Mouse (Mus musculus): ENCODE measurements around the gene Fam163a. TPM values are rescaled to one million over a fixed set of nuclear protein-coding genes. Genes with fewer than 3 reads are reported as not detected.

The Fam163a gene
- polyA plus RNA-seq, 1 experiment from 2014 or later: 1.2 TPM

- no peak for DNase-seq
- no peak overlapping the region for H3K9ac ChIP-seq
- no peaks in the 10 kb centered on the region for H3K36me3 ChIP-seq (ENCODE audit: insufficient read depth)
- no peak for ATAC-seq (ENCODE audit: insufficient read depth)
- no peak overlapping the region for H3K4me2 ChIP-seq
- WGBS: 58% methylated on average over 3 of the region's 3 CpGs
- no peak for TF ChIP-seq CTCF (IDR thresholded peaks at IDR 0.05; ENCODE audit: low read depth)
- H3K27me3 ChIP-seq (ENCODE audit: insufficient read depth, low read length): peaks cover 51% of the 10 kb centered on the region
- H3K4me3 ChIP-seq (ENCODE audit: low read depth, low read length): no peak overlapping the region
- H3K27ac ChIP-seq (ENCODE audit: low read depth): no peak overlapping the region
- no peaks in the 10 kb centered on the region for H3K9me3 ChIP-seq (ENCODE audit: low read depth, low read length)
- H3K4me1 ChIP-seq (ENCODE audit: insufficient read depth): 0 out of 2 replicates have a peak, but pooled peaks cover 6% of the 10 kb centered on the region
Measured at GRCm38 (mm10) chr1:156202661-156203060, 2.2 kb downstream of the Fam163a start.

GRCm38 (mm10) chr1:156201069-156201468 lies 3.8 kb downstream of the Fam163a start:
- no peak for TF ChIP-seq CTCF (IDR thresholded peaks at IDR 0.05; ENCODE audit: low read depth)
- H3K9me3 ChIP-seq (ENCODE audit: low read depth, low read length): no peaks in the 10 kb centered on the region
- H3K4me2 ChIP-seq: no peak overlapping the region
- H3K36me3 ChIP-seq (ENCODE audit: insufficient read depth): no peaks in the 10 kb centered on the region
- WGBS: 41% methylated on average over 3 of the region's 3 CpGs
- DNase-seq (peak; percentile 88), ATAC-seq (ENCODE audit: insufficient read depth) (peak; percentile 60)
- no peak overlapping the region for H3K27ac ChIP-seq (ENCODE audit: low read depth)
- 0 out of 2 replicates have a peak, but pooled peaks cover 6% of the 10 kb centered on the region for H3K4me1 ChIP-seq (ENCODE audit: insufficient read depth)
- H3K4me3 ChIP-seq (ENCODE audit: low read depth, low read length): no peak overlapping the region
- no peak overlapping the region for H3K9ac ChIP-seq
- H3K27me3 ChIP-seq (ENCODE audit: insufficient read depth, low read length): peaks cover 36% of the 10 kb centered on the region

- H3K9ac ChIP-seq: no peak overlapping the region
- TF ChIP-seq CTCF (IDR thresholded peaks at IDR 0.05; ENCODE audit: low read depth): no peak
- H3K4me1 ChIP-seq (ENCODE audit: insufficient read depth): 0 out of 2 replicates have a peak, but pooled peaks cover under 1% of the 10 kb centered on the region
- DNase-seq (no peak), ATAC-seq (ENCODE audit: insufficient read depth) (no peak)
- no peak overlapping the region for H3K27ac ChIP-seq (ENCODE audit: low read depth)
- H3K4me2 ChIP-seq: no peak overlapping the region
- WGBS: 77% methylated on average over 4 of the region's 4 CpGs
- H3K4me3 ChIP-seq (ENCODE audit: low read depth, low read length): no peak overlapping the region
- H3K9me3 ChIP-seq (ENCODE audit: low read depth, low read length): no peaks in the 10 kb centered on the region
- H3K27me3 ChIP-seq (ENCODE audit: insufficient read depth, low read length): peaks cover under 1% of the 10 kb centered on the region
- no peaks in the 10 kb centered on the region for H3K36me3 ChIP-seq (ENCODE audit: insufficient read depth)
Measured at GRCm38 (mm10) chr1:156197588-156197987, 7.2 kb downstream of the Fam163a start.

GRCm38 (mm10) chr1:156193292-156193691 lies 11.5 kb downstream of the Fam163a start:
- no peaks in the 10 kb centered on the region for H3K36me3 ChIP-seq (ENCODE audit: insufficient read depth)
- no peak overlapping the region for H3K4me3 ChIP-seq (ENCODE audit: low read depth, low read length)
- peaks cover 8% of the 10 kb centered on the region; the same call in 1 of the 2 replicates for H3K4me1 ChIP-seq (ENCODE audit: insufficient read depth)
- 41% methylated on average over 7 of the region's 7 CpGs for WGBS
- no peaks in the 10 kb centered on the region for H3K27me3 ChIP-seq (ENCODE audit: insufficient read depth, low read length)
- H3K9ac ChIP-seq: no peak overlapping the region
- H3K27ac ChIP-seq (ENCODE audit: low read depth): no peak overlapping the region
- H3K9me3 ChIP-seq (ENCODE audit: low read depth, low read length): no peaks in the 10 kb centered on the region
- H3K4me2 ChIP-seq: no peak overlapping the region
- no peak for TF ChIP-seq CTCF (IDR thresholded peaks at IDR 0.05; ENCODE audit: low read depth)
- DNase-seq (peak; percentile 78), ATAC-seq (ENCODE audit: insufficient read depth) (peak; percentile 86)

- H3K9me3 ChIP-seq (ENCODE audit: low read depth, low read length): no peaks in the 10 kb centered on the region
- H3K27me3 ChIP-seq (ENCODE audit: insufficient read depth, low read length): no peaks in the 10 kb centered on the region
- H3K4me1 ChIP-seq (ENCODE audit: insufficient read depth): peaks cover 8% of the 10 kb centered on the region; the same call in 1 of the 2 replicates
- 46% methylated on average over 7 of the region's 7 CpGs for WGBS
- ATAC-seq (ENCODE audit: insufficient read depth) (peak; percentile 16; the same call in 1 of the 2 replicates), DNase-seq (peak; percentile 46)
- no peak overlapping the region for H3K9ac ChIP-seq
- no peak overlapping the region for H3K4me2 ChIP-seq
- TF ChIP-seq CTCF (IDR thresholded peaks at IDR 0.05; ENCODE audit: low read depth): no peak
- no peak overlapping the region for H3K4me3 ChIP-seq (ENCODE audit: low read depth, low read length)
- no peak overlapping the region for H3K27ac ChIP-seq (ENCODE audit: low read depth)
- no peaks in the 10 kb centered on the region for H3K36me3 ChIP-seq (ENCODE audit: insufficient read depth)
Measured at GRCm38 (mm10) chr1:156192853-156193252, 12.0 kb downstream of the Fam163a start.

- ATAC-seq (ENCODE audit: insufficient read depth) (no peak), DNase-seq (no peak)
- Histone ChIP-seq H3K4me2 (no peak overlapping the region), H3K4me1 (ENCODE audit: insufficient read depth) (peaks cover 18% of the 10 kb centered on the region; the same call in 1 of the 2 replicates), H3K27ac (ENCODE audit: low read depth) (no peak overlapping the region), H3K9me3 (ENCODE audit: low read depth, low read length) (no peaks in the 10 kb centered on the region), H3K9ac (no peak overlapping the region), H3K27me3 (ENCODE audit: insufficient read depth, low read length) (no peaks in the 10 kb centered on the region), H3K36me3 (ENCODE audit: insufficient read depth) (no peaks in the 10 kb centered on the region), H3K4me3 (ENCODE audit: low read depth, low read length) (no peak overlapping the region)
- no peak for TF ChIP-seq CTCF (IDR thresholded peaks at IDR 0.05; ENCODE audit: low read depth)
- 95% methylated on average over 3 of the region's 3 CpGs for WGBS
Measured at GRCm38 (mm10) chr1:156186646-156187045, 18.2 kb downstream of the Fam163a start.

- peak overlapping the region; percentile 2; the same call in 1 of the 2 replicates for H3K4me2 ChIP-seq
- no peak overlapping the region for H3K4me3 ChIP-seq (ENCODE audit: low read depth, low read length)
- H3K36me3 ChIP-seq (ENCODE audit: insufficient read depth): no peaks in the 10 kb centered on the region
- no peak overlapping the region for H3K9ac ChIP-seq
- H3K27ac ChIP-seq (ENCODE audit: low read depth): no peak overlapping the region
- 3% methylated on average over 11 of the region's 11 CpGs for WGBS
- no peaks in the 10 kb centered on the region for H3K9me3 ChIP-seq (ENCODE audit: low read depth, low read length)
- DNase-seq: peak; percentile 76
- peak; percentile 64 for ATAC-seq (ENCODE audit: insufficient read depth)
- no peaks in the 10 kb centered on the region for H3K27me3 ChIP-seq (ENCODE audit: insufficient read depth, low read length)
- peaks cover 23% of the 10 kb centered on the region; the same call in 1 of the 2 replicates for H3K4me1 ChIP-seq (ENCODE audit: insufficient read depth)
- no peak for TF ChIP-seq CTCF (IDR thresholded peaks at IDR 0.05; ENCODE audit: low read depth)
Measured at GRCm38 (mm10) chr1:156184158-156184571, 20.7 kb downstream of the Fam163a start.
